In genomic region chr7:134115438-134115837, GRCm38 (mm10) we compare ENCODE assay signal across 10 mouse cellular contexts.
DNase-seq lines count a peak whose midpoint lies in the region; ATAC-seq lines count a peak whose summit lies in the region.
"Had no signal": no experiment of that assay in that cellular context is flagged by ENCODE, and none has a peak within 500 bp of the region (broad histone marks: within the 10 kb centered on the region; RNA-seq: fewer than 3 reads in every experiment).

No protein-coding gene starts in this region.

- peaks cover 26% of the 10 kb centered on the region for H3K4me1 ChIP-seq in heart, embryonic 10.5 days
- H3K4me1 ChIP-seq in forebrain, embryonic 12.5 days, result no peaks in the 10 kb centered on the region
- H3K4me1 ChIP-seq: neural tube, embryonic 12.5 days had no signal

- H3K27me3 ChIP-seq in heart, embryonic 10.5 days (ENCODE audit: insufficient read depth, poor library complexity, severe bottlenecking), result no peaks in the 10 kb centered on the region
- H3K27me3 ChIP-seq in forebrain, embryonic 12.5 days, result no peaks in the 10 kb centered on the region
- H3K27me3 ChIP-seq: neural tube, embryonic 12.5 days had no signal

- H3K9me3 ChIP-seq in heart, embryonic 10.5 days, result no peaks in the 10 kb centered on the region
- H3K9me3 ChIP-seq in forebrain, embryonic 12.5 days, result no peaks in the 10 kb centered on the region
- H3K9me3 ChIP-seq: neural tube, embryonic 12.5 days had no signal

- no peak overlapping the region for H3K9ac ChIP-seq in forebrain, embryonic 12.5 days
- H3K9ac ChIP-seq: neural tube, embryonic 12.5 days had no signal

- H3K4me2 ChIP-seq in forebrain, embryonic 12.5 days, result no peak overlapping the region
- H3K4me2 ChIP-seq: neural tube, embryonic 12.5 days had no signal

- peak; percentile 19 for DNase-seq in gastrocnemius, postnatal 25 days
- no peak for DNase-seq in gastrocnemius, postnatal 10 days
- DNase-seq in ZHBTc4 (ENCODE audit: low read depth, low spot score), result peak; percentile 2
- DNase-seq in heart, embryonic 10.5 days (ENCODE audit: low spot score), result no peak
- peak; percentile 20 to 29 for DNase-seq in kidney, postnatal 4 days
- DNase-seq in cerebellum, postnatal 14 days, result no peak
- DNase-seq: cerebellum, postnatal 25 days had no signal

- WGBS in heart, embryonic 10.5 days, result 69% methylated on average over 8 of the region's 8 CpGs
- 88% methylated on average over 8 of the region's 8 CpGs for WGBS in forebrain, embryonic 12.5 days

- peak overlapping the region; percentile 18; the same call in 1 of the 2 replicates for H3K27ac ChIP-seq in heart, embryonic 10.5 days
- no peak overlapping the region for H3K27ac ChIP-seq in forebrain, embryonic 12.5 days
- H3K27ac ChIP-seq: neural tube, embryonic 12.5 days had no signal

- 0 out of 2 replicates have a peak, but pooled peaks cover 3% of the 10 kb centered on the region for H3K36me3 ChIP-seq in heart, embryonic 10.5 days
- H3K36me3 ChIP-seq in forebrain, embryonic 12.5 days (replicated peaks), result no peaks in the 10 kb centered on the region
- H3K36me3 ChIP-seq: neural tube, embryonic 12.5 days had no signal

- no peak overlapping the region for H3K4me3 ChIP-seq in heart, embryonic 10.5 days
- no peak overlapping the region for H3K4me3 ChIP-seq in forebrain, embryonic 12.5 days (replicated peaks)
- H3K4me3 ChIP-seq: neural tube, embryonic 12.5 days had no signal

- no peak for ATAC-seq in granulocyte monocyte progenitor cell, adult 5-6 weeks (replicated peaks; ENCODE audit: poor library complexity, severe bottlenecking)
- no peak for ATAC-seq in forebrain, embryonic 12.5 days (ENCODE audit: low FRiP score)

Comparison
In these comparisons a context has a peak if more than half of its experiments do, and no peak if none do; other contexts are left out.
1. DNase-seq: peak in gastrocnemius, postnatal 25 days (single experiment), ZHBTc4 (single experiment) and kidney, postnatal 4 days (2 of 2); none in gastrocnemius, postnatal 10 days (single experiment), heart, embryonic 10.5 days (single experiment) and cerebellum, postnatal 14 days (0 of 2).